Mouse (Mus musculus) MEL (cell line): ENCODE measurements at regions not wholly inside any gene's neighbourhood (a gene's known extent, or its start where the extent isn't known, plus 50 kb on each side); places are given as distances from the start of the nearest gene placed in this dataset.

ENCODE experiments used
- DNase-seq: peaks from one replicate; pipeline ENCODE4 v3.0.0; 2011; ENCODE audit warnings: low read depth, low spot score
- H3K27ac ChIP-seq: 2 replicates; pipeline ENCODE4 v1.5.1; 2012; ENCODE audit warnings: low read depth, mild to moderate bottlenecking, control low read depth, low read length, moderate library complexity; ENCODE audit not compliant: control insufficient read depth
- H3K27me3 ChIP-seq, 2 experiments: fragments of 150-350 bp in 1 of 2; sonication (generic) in 1 of 2; 2 replicates each; pipeline ENCODE4 v1.6.1; 2012; ENCODE audit warnings: low read length in 2 of 2, mild to moderate bottlenecking in 2 of 2, improper control_type of control experiment in 1 of 2, moderate library complexity in 1 of 2; ENCODE audit not compliant: insufficient read depth in 2 of 2, control insufficient read depth in 1 of 2
- H3K36me3 ChIP-seq, 2 experiments: 2 replicates each; pipeline ENCODE4 v1.6.1; 2012 to 2014; ENCODE audit warnings: low read length in 2 of 2, improper control_type of control experiment in 1 of 2, inconsistent platforms in 1 of 2, mild to moderate bottlenecking in 1 of 2; ENCODE audit not compliant: insufficient read depth in 2 of 2, control insufficient read depth in 1 of 2
- H3K4me1 ChIP-seq, 2 experiments: fragments of 150-350 bp in 1 of 2; sonication (generic) in 1 of 2; 2 replicates each; pipeline ENCODE4 v1.6.1; 2012; ENCODE audit warnings: low read length in 2 of 2, improper control_type of control experiment in 1 of 2, mild to moderate bottlenecking in 1 of 2; ENCODE audit not compliant: insufficient read depth in 2 of 2, control insufficient read depth in 1 of 2
- H3K4me3 ChIP-seq, 2 experiments: fragments of 150-350 bp in 1 of 2; sonication (generic) in 1 of 2; 2 replicates each; pipeline ENCODE4 v1.5.1; 2012; ENCODE audit warnings: low read depth in 2 of 2, low read length in 2 of 2, mild to moderate bottlenecking in 2 of 2, moderate library complexity in 2 of 2, control low read depth in 1 of 2, improper control_type of control experiment in 1 of 2; ENCODE audit not compliant: control insufficient read depth in 1 of 2, insufficient read depth in 1 of 2
- H3K79me2 ChIP-seq: 2 replicates; pipeline ENCODE4 v1.6.1; 2012; ENCODE audit warnings: mild to moderate bottlenecking, low read length, moderate library complexity; ENCODE audit not compliant: control insufficient read depth, poor library complexity, insufficient read depth
- H3K9ac ChIP-seq: 2 replicates; pipeline ENCODE4 v1.6.1; 2012; ENCODE audit warnings: low read depth, mild to moderate bottlenecking, control low read depth, low read length, moderate library complexity; ENCODE audit not compliant: control insufficient read depth, poor library complexity, severe bottlenecking
- H3K9me3 ChIP-seq: fragments of 150-350 bp; sonication (generic); replicated peaks from 2 replicates; pipeline ENCODE4 v1.6.1; 2012; ENCODE audit warnings: mild to moderate bottlenecking, low read length, improper control_type of control experiment, moderate library complexity; ENCODE audit not compliant: insufficient read depth
- BHLHE40 ChIP-seq: IDR thresholded peaks from 2 replicates; pipeline ENCODE4 v1.6.1; 2012; ENCODE audit warnings: low read depth, mild to moderate bottlenecking, inconsistent platforms, low read length, improper control_type of control experiment, borderline replicate concordance
- CHD1 ChIP-seq: IDR thresholded peaks from 2 replicates; pipeline ENCODE4 v1.6.1; 2012; ENCODE audit warnings: low read depth, mild to moderate bottlenecking, inconsistent platforms, low read length, improper control_type of control experiment
- CHD2 ChIP-seq: IDR thresholded peaks from 2 replicates; pipeline ENCODE4 v1.6.1; 2011; ENCODE audit warnings: low read length, improper control_type of control experiment
- CTCF ChIP-seq, 3 experiments: IDR thresholded peaks in 2 of 3; conservative IDR thresholded peaks in 1 of 3; 2 replicates each; pipeline ENCODE4 v1.5.1; 2011 to 2012; ENCODE audit warnings: low read length in 3 of 3, low read depth in 2 of 3, mild to moderate bottlenecking in 2 of 3, improper control_type of control experiment in 1 of 3, inconsistent platforms in 1 of 3, mixed read lengths in 1 of 3, moderate library complexity in 1 of 3; ENCODE audit not compliant: control insufficient read depth in 1 of 3, insufficient read depth in 1 of 3, poor library complexity in 1 of 3, severe bottlenecking in 1 of 3
- GATA1 ChIP-seq: IDR thresholded peaks from 2 replicates; pipeline ENCODE4 v1.6.1; 2011; ENCODE audit warnings: low read depth, low read length, improper control_type of control experiment
- HCFC1 ChIP-seq: IDR thresholded peaks from 2 replicates; pipeline ENCODE4 v1.6.1; 2012; ENCODE audit warnings: low read depth, mild to moderate bottlenecking, inconsistent platforms, low read length, improper control_type of control experiment, moderate library complexity
- JUND ChIP-seq: IDR thresholded peaks from 2 replicates; pipeline ENCODE4 v1.6.1; 2011; ENCODE audit warnings: low read depth, mild to moderate bottlenecking, improper control_type of control experiment, low read length
- KAT2A ChIP-seq: conservative IDR thresholded peaks from 2 replicates; pipeline ENCODE4 v1.6.1; 2012; ENCODE audit warnings: low read depth, low read length, improper control_type of control experiment, inconsistent platforms
- MAZ ChIP-seq: IDR thresholded peaks from 2 replicates; pipeline ENCODE4 v1.6.1; 2012; ENCODE audit warnings: low read depth, mild to moderate bottlenecking, inconsistent platforms, low read length, improper control_type of control experiment
- MEF2A ChIP-seq: IDR thresholded peaks from 2 replicates; pipeline ENCODE4 v1.6.1; 2014; ENCODE audit warnings: low read depth, mild to moderate bottlenecking, inconsistent platforms, low read length, improper control_type of control experiment; ENCODE audit not compliant: poor library complexity, insufficient replicate concordance, severe bottlenecking; ENCODE audit errors: extremely low read depth
- POLR2AphosphoS2 ChIP-seq: IDR thresholded peaks from 2 replicates; pipeline ENCODE4 v1.6.1; 2011; ENCODE audit warnings: low read length, improper control_type of control experiment
- POLR2AphosphoS5 ChIP-seq: IDR thresholded peaks from 2 replicates; pipeline ENCODE4 v1.6.1; 2012; ENCODE audit warnings: low read depth, borderline replicate concordance, mild to moderate bottlenecking, inconsistent platforms, low read length, moderate library complexity, mixed read lengths
- RAD21 ChIP-seq: IDR thresholded peaks from 2 replicates; pipeline ENCODE4 v1.6.1; 2011; ENCODE audit warnings: mild to moderate bottlenecking, low read depth, low read length, improper control_type of control experiment
- TAL1 ChIP-seq: IDR thresholded peaks from 2 replicates; pipeline ENCODE4 v1.6.1; 2012; ENCODE audit warnings: mild to moderate bottlenecking, inconsistent platforms, low read length, moderate library complexity, mixed read lengths
- TCF12 ChIP-seq: IDR thresholded peaks from 2 replicates; pipeline ENCODE4 v1.6.1; 2014; ENCODE audit warnings: low read depth, mild to moderate bottlenecking, inconsistent platforms, low read length, improper control_type of control experiment, moderate library complexity
- UBTF ChIP-seq: IDR thresholded peaks from 2 replicates; pipeline ENCODE4 v1.6.1; 2012; ENCODE audit warnings: low read depth, mild to moderate bottlenecking, inconsistent platforms, low read length, improper control_type of control experiment, moderate library complexity, borderline replicate concordance; ENCODE audit not compliant: insufficient read depth
- ZC3H11A ChIP-seq: IDR thresholded peaks from 2 replicates; pipeline ENCODE4 v1.6.1; 2012; ENCODE audit warnings: low read depth, mild to moderate bottlenecking, inconsistent platforms, low read length, improper control_type of control experiment

- no peak overlapping the region for H3K27ac ChIP-seq
- no peaks in the 10 kb centered on the region for H3K9me3 ChIP-seq
- H3K36me3 ChIP-seq: no peaks in the 10 kb centered on the region
- no peak for DNase-seq
- H3K9ac ChIP-seq: no peak overlapping the region
- no peaks in the 10 kb centered on the region for H3K27me3 ChIP-seq
- H3K79me2 ChIP-seq: no peaks in the 10 kb centered on the region
- no peaks in the 10 kb centered on the region for H3K4me1 ChIP-seq
- TF ChIP-seq CTCF (IDR thresholded peaks at IDR 0.05 in 2 of 3, conservative IDR thresholded peaks at IDR 0.05 in 1 of 3; ENCODE audit: control insufficient read depth in 1 of 3, insufficient read depth in 1 of 3, low read depth in 2 of 3, low read length in 3 of 3, poor library complexity in 1 of 3, severe bottlenecking in 1 of 3) (no peak), POLR2AphosphoS2 (no peak), MEF2A (no peak), TAL1 (no peak), CHD2 (no peak), MAZ (no peak), ZC3H11A (no peak), POLR2AphosphoS5 (no peak), GATA1 (no peak), BHLHE40 (no peak), CHD1 (no peak), HCFC1 (no peak)
- no peak overlapping the region for H3K4me3 ChIP-seq
Measured at GRCm38 (mm10) chr4:56664921-56665320, 74.9 kb upstream of the Gm26657 start.

GRCm38 (mm10) chr4:56661816-56662215 lies 78.1 kb upstream of the Gm26657 start:
- Histone ChIP-seq H3K9ac (no peak overlapping the region), H3K79me2 (no peaks in the 10 kb centered on the region), H3K27me3 (no peaks in the 10 kb centered on the region), H3K4me3 (no peak overlapping the region), H3K4me1 (no peaks in the 10 kb centered on the region), H3K27ac (no peak overlapping the region), H3K36me3 (no peaks in the 10 kb centered on the region), H3K9me3 (no peaks in the 10 kb centered on the region)
- TF ChIP-seq TCF12 (no peak), RAD21 (no peak), UBTF (no peak), KAT2A (no peak), JUND (no peak), MEF2A (no peak)
- no peak for DNase-seq
